ENCODE assay signal across 8 mouse cellular contexts in genomic region chr2:32317791-32318417, GRCm38 (mm10). TPM values are rescaled to one million over a fixed set of nuclear protein-coding genes. Genes with fewer than 3 reads are reported as not detected.
DNase-seq lines count a peak whose midpoint lies in the region; ATAC-seq and TF ChIP-seq lines count a peak whose summit lies in the region.

No protein-coding gene starts in this region.

- no peak for TF ChIP-seq CTCF in layer of hippocampus, adult 2 months (conservative IDR thresholded peaks at IDR 0.05)
- no peak for TF ChIP-seq CTCF in forebrain, postnatal 0 days (IDR thresholded peaks at IDR 0.05; ENCODE audit: low read depth)
- TF ChIP-seq CTCF in cerebellum, adult 2 months (IDR thresholded peaks at IDR 0.05; ENCODE audit: borderline replicate concordance, insufficient read depth, low read depth, low read length): no peak

- H3K36me3 ChIP-seq in forebrain, postnatal 0 days (ENCODE audit: insufficient read depth): peaks cover 34% of the 10 kb centered on the region; the same call in 1 of the 2 replicates
- H3K36me3 ChIP-seq in hindbrain, embryonic 10.5 days: no peaks in the 10 kb centered on the region

- H3K9me3 ChIP-seq in forebrain, postnatal 0 days (ENCODE audit: low read length): no peaks in the 10 kb centered on the region
- H3K9me3 ChIP-seq in hindbrain, embryonic 10.5 days: no peaks in the 10 kb centered on the region

- peak; percentile 8; the same call in 1 of the 2 replicates for ATAC-seq in forebrain, postnatal 0 days
- 0 out of 2 replicates have a peak, but pooled peaks have one; percentile 19 for ATAC-seq in monocyte, adult 5-6 weeks (replicated peaks; ENCODE audit: insufficient number of reproducible peaks, low FRiP score, low TSS enrichment, poor library complexity, severe bottlenecking)
- ATAC-seq in CD4-positive, CD25-positive, alpha-beta regulatory T cell, adult 4 months: no peak

- no peaks in the 10 kb centered on the region for H3K27me3 ChIP-seq in forebrain, postnatal 0 days (ENCODE audit: insufficient read depth, low read length)
- peaks cover 70% of the 10 kb centered on the region for H3K27me3 ChIP-seq in hindbrain, embryonic 10.5 days (ENCODE audit: insufficient read depth, poor library complexity, severe bottlenecking)
- H3K27me3 ChIP-seq in cerebellum, adult 2 months (ENCODE audit: control insufficient read depth, insufficient read depth, low read length): no peaks in the 10 kb centered on the region

- H3K4me1 ChIP-seq in forebrain, postnatal 0 days (ENCODE audit: insufficient read depth): no peaks in the 10 kb centered on the region
- H3K4me1 ChIP-seq in hindbrain, embryonic 10.5 days (replicated peaks): peaks cover 64% of the 10 kb centered on the region
- peaks cover 31% of the 10 kb centered on the region for H3K4me1 ChIP-seq in cerebellum, adult 2 months (ENCODE audit: control insufficient read depth, insufficient read depth, low read length)

- no peak overlapping the region for H3K4me3 ChIP-seq in layer of hippocampus, adult 2 months
- no peak overlapping the region for H3K4me3 ChIP-seq in forebrain, postnatal 0 days (ENCODE audit: low read depth, low read length)
- peak overlapping the region; percentile 51 for H3K4me3 ChIP-seq in hindbrain, embryonic 10.5 days
- no peak overlapping the region for H3K4me3 ChIP-seq in cerebellum, adult 2 months (replicated peaks; ENCODE audit: insufficient read depth, low read depth, low read length)

- H3K27ac ChIP-seq in layer of hippocampus, adult 2 months: peak overlapping the region; percentile 68
- H3K27ac ChIP-seq in forebrain, postnatal 0 days (ENCODE audit: low read depth, low read length): no peak overlapping the region
- peak overlapping the region; percentile 88 for H3K27ac ChIP-seq in hindbrain, embryonic 10.5 days
- no peak overlapping the region; the same call in 1 of the 2 replicates for H3K27ac ChIP-seq in cerebellum, adult 2 months (ENCODE audit: insufficient read depth, low read length)

- TF ChIP-seq POLR2A in cerebellum, adult 2 months (IDR thresholded peaks at IDR 0.05; ENCODE audit: borderline replicate concordance, insufficient read depth, low read length): no peak

- H3K4me2 ChIP-seq in forebrain, postnatal 0 days (ENCODE audit: low read depth): peak overlapping the region; percentile 19

- DNase-seq in layer of hippocampus, adult 2 months (ENCODE audit: low spot score in 2 of 2): no peak
- no peak for DNase-seq in layer of hippocampus, adult 18-20 months (ENCODE audit: low spot score in 2 of 2)
- no peak for DNase-seq in forebrain, postnatal 0 days
- peak; percentile 82 for DNase-seq in hindbrain, embryonic 10.5 days (ENCODE audit: low spot score)
- DNase-seq in liver: peak; percentile 71
- no peak for DNase-seq in cerebellum, adult 2 months

- 16% methylated on average over 19 of the region's 19 CpGs for WGBS in forebrain, postnatal 0 days
- 8% methylated on average over 19 of the region's 19 CpGs for WGBS in hindbrain, embryonic 10.5 days
- WGBS in cerebellum, adult 2 months: 27% methylated on average over 19 of the region's 19 CpGs

- H3K9ac ChIP-seq in forebrain, postnatal 0 days: no peak overlapping the region

RNA-seq across cellular contexts. Expression of gene Swi5, which starts 30.0 kb away (rescaled TPM):
- 100 to 1,000 TPM; 212 to 222 TPM for total RNA-seq in layer of hippocampus, adult 2 months (2021)
- 100 to 1,000 TPM; 202 to 208 TPM for total RNA-seq in layer of hippocampus, adult 18-20 months (2021)
- 290 and 323 TPM in 2 replicates for total RNA-seq in forebrain, postnatal 0 days (2014; rRNA removed)
- polyA plus RNA-seq in forebrain, postnatal 0 days (2015; fragmentation: Nextera tagmentation; extraction: Ambion mirVana): 407 and 445 TPM in 2 replicates
- polyA plus RNA-seq in hindbrain, embryonic 10.5 days (2016; fragmentation: Nextera tagmentation; extraction: Ambion mirVana): 488 and 544 TPM in 2 replicates
- 108 to 121 TPM (median 114 TPM) in 3 replicates for total RNA-seq in monocyte, adult 5-6 weeks (2017)
- polyA plus RNA-seq in CD4-positive, CD25-positive, alpha-beta regulatory T cell, adult 4 months (2017; shearing (Covaris generic)): 100 to 1,000 TPM; 162 to 183 TPM
- polyA plus RNA-seq in cerebellum, adult 2 months (2012; rRNA removed): 242 and 270 TPM in 2 replicates

RNA-seq across cellular contexts. Expression of gene Golga2, which starts 30.7 kb away (rescaled TPM):
- 10 to 100 TPM; 87.9 TPM for total RNA-seq in layer of hippocampus, adult 2 months (2021)
- 10 to 100 TPM; 85.1 to 92.5 TPM for total RNA-seq in layer of hippocampus, adult 18-20 months (2021)
- total RNA-seq in forebrain, postnatal 0 days (2014; rRNA removed): 62.2 and 64.4 TPM in 2 replicates
- polyA plus RNA-seq in forebrain, postnatal 0 days (2015; fragmentation: Nextera tagmentation; extraction: Ambion mirVana): 16.3 and 22.1 TPM in 2 replicates
- 20.2 and 22.6 TPM in 2 replicates for polyA plus RNA-seq in hindbrain, embryonic 10.5 days (2016; fragmentation: Nextera tagmentation; extraction: Ambion mirVana)
- total RNA-seq in monocyte, adult 5-6 weeks (2017): 55.3 to 73.2 TPM (median 60.2 TPM) in 3 replicates
- 10 to 100 TPM; 18.1 to 21.3 TPM for polyA plus RNA-seq in CD4-positive, CD25-positive, alpha-beta regulatory T cell, adult 4 months (2017; shearing (Covaris generic))
- polyA plus RNA-seq in cerebellum, adult 2 months (2012; rRNA removed): 74.0 TPM in 2 replicates

RNA-seq across cellular contexts. Expression of gene Ciz1, which starts 34.2 kb away (rescaled TPM):
- total RNA-seq in layer of hippocampus, adult 2 months (2021): 10 to 100 TPM; 75.3 to 92.7 TPM
- 10 to 100 TPM; 69.3 to 77.0 TPM for total RNA-seq in layer of hippocampus, adult 18-20 months (2021)
- total RNA-seq in forebrain, postnatal 0 days (2014; rRNA removed): 62.6 and 78.2 TPM in 2 replicates
- polyA plus RNA-seq in forebrain, postnatal 0 days (2015; fragmentation: Nextera tagmentation; extraction: Ambion mirVana): 51.5 and 52.9 TPM in 2 replicates
- polyA plus RNA-seq in hindbrain, embryonic 10.5 days (2016; fragmentation: Nextera tagmentation; extraction: Ambion mirVana): 56.3 and 69.4 TPM in 2 replicates
- total RNA-seq in monocyte, adult 5-6 weeks (2017): 47.7 to 111 TPM (median 96.8 TPM) in 3 replicates
- polyA plus RNA-seq in CD4-positive, CD25-positive, alpha-beta regulatory T cell, adult 4 months (2017; shearing (Covaris generic)): 100 to 1,000 TPM in 1 of 2 experiments, 10 to 100 TPM in 1; 58.7 to 103 TPM
- 159 and 176 TPM in 2 replicates for polyA plus RNA-seq in cerebellum, adult 2 months (2012; rRNA removed)

RNA-seq across cellular contexts. Expression of gene Dnm1, which starts 35.2 kb away (rescaled TPM):
- 1,000 to 10,000 TPM; 1,274 to 1,381 TPM for total RNA-seq in layer of hippocampus, adult 2 months (2021)
- total RNA-seq in layer of hippocampus, adult 18-20 months (2021): 1,000 to 10,000 TPM; 1,288 to 1,307 TPM
- 76.2 and 106 TPM in 2 replicates for total RNA-seq in forebrain, postnatal 0 days (2014; rRNA removed)
- 47.9 and 71.6 TPM in 2 replicates for polyA plus RNA-seq in forebrain, postnatal 0 days (2015; fragmentation: Nextera tagmentation; extraction: Ambion mirVana)
- 12.3 and 17.0 TPM in 2 replicates for polyA plus RNA-seq in hindbrain, embryonic 10.5 days (2016; fragmentation: Nextera tagmentation; extraction: Ambion mirVana)
- total RNA-seq in monocyte, adult 5-6 weeks (2017): not detected in 3 replicates
- not detected for polyA plus RNA-seq in CD4-positive, CD25-positive, alpha-beta regulatory T cell, adult 4 months (2017; shearing (Covaris generic))
- polyA plus RNA-seq in cerebellum, adult 2 months (2012; rRNA removed): 1,410 and 1,576 TPM in 2 replicates

RNA-seq across cellular contexts. Expression of gene Uck1, which starts 57.9 kb away (rescaled TPM):
- 10 to 100 TPM; 55.3 to 57.8 TPM for total RNA-seq in layer of hippocampus, adult 2 months (2021)
- total RNA-seq in layer of hippocampus, adult 18-20 months (2021): 10 to 100 TPM; 52.3 to 58.5 TPM
- total RNA-seq in forebrain, postnatal 0 days (2014; rRNA removed): 121 and 134 TPM in 2 replicates
- 92.7 and 105 TPM in 2 replicates for polyA plus RNA-seq in forebrain, postnatal 0 days (2015; fragmentation: Nextera tagmentation; extraction: Ambion mirVana)
- polyA plus RNA-seq in hindbrain, embryonic 10.5 days (2016; fragmentation: Nextera tagmentation; extraction: Ambion mirVana): 77.2 and 83.0 TPM in 2 replicates
- 23.0 to 35.3 TPM (median 26.8 TPM) in 3 replicates for total RNA-seq in monocyte, adult 5-6 weeks (2017)
- 10 to 100 TPM; 33.3 to 42.0 TPM for polyA plus RNA-seq in CD4-positive, CD25-positive, alpha-beta regulatory T cell, adult 4 months (2017; shearing (Covaris generic))
- 72.0 and 74.4 TPM in 2 replicates for polyA plus RNA-seq in cerebellum, adult 2 months (2012; rRNA removed)

Comparison
In these comparisons a context has a peak if more than half of its experiments do, and no peak if none do; other contexts are left out.
1. DNase-seq: peak in hindbrain, embryonic 10.5 days (single experiment) and liver (single experiment); none in layer of hippocampus, adult 2 months (0 of 2), layer of hippocampus, adult 18-20 months (0 of 2), forebrain, postnatal 0 days (single experiment) and cerebellum, adult 2 months (0 of 2).
2. H3K27ac ChIP-seq: peak in layer of hippocampus, adult 2 months (single experiment) and hindbrain, embryonic 10.5 days (single experiment); none in forebrain, postnatal 0 days (single experiment) and cerebellum, adult 2 months (single experiment).